Mouse (Mus musculus): ENCODE results near the gene Map4k2. TPM values are rescaled to one million over a fixed set of nuclear protein-coding genes. Genes with fewer than 3 reads are reported as not detected.
A peak's percentile ranks its signal among the peaks of the same experiment; 100 is the strongest.
"Not testable (repeated sequence)": the region's sequence is repeated elsewhere in the genome, so short reads cannot be mapped to it uniquely, and the experiment has no call there.

The Map4k2 gene
- total RNA-seq, 1 experiment from 2014 or later, result 791 TPM

GRCm38 (mm10) chr19:6311783-6312182, 29.2 kb upstream of the Map4k2 start:
- ATAC-seq (ENCODE audit: extremely low read depth, insufficient number of reproducible peaks, low FRiP score, poor library complexity, severe bottlenecking), result not testable (repeated sequence)

GRCm38 (mm10) chr19:6313796-6314195, 27.1 kb upstream of the Map4k2 start:
- no peak for ATAC-seq (ENCODE audit: extremely low read depth, insufficient number of reproducible peaks, low FRiP score, poor library complexity, severe bottlenecking)

- ATAC-seq (ENCODE audit: extremely low read depth, insufficient number of reproducible peaks, low FRiP score, poor library complexity, severe bottlenecking), result no peak
These were observed 26.4 kb upstream of the Map4k2 start for GRCm38 (mm10) chr19:6314513-6314912.

- ATAC-seq (ENCODE audit: extremely low read depth, insufficient number of reproducible peaks, low FRiP score, poor library complexity, severe bottlenecking), result no peak
These were observed 25.4 kb upstream of the Map4k2 start for GRCm38 (mm10) chr19:6315573-6315972.

- ATAC-seq (ENCODE audit: extremely low read depth, insufficient number of reproducible peaks, low FRiP score, poor library complexity, severe bottlenecking), result no peak
These were observed 22.8 kb upstream of the Map4k2 start for GRCm38 (mm10) chr19:6318145-6318544.

- no peak; the same call in 1 of the 2 replicates for ATAC-seq (ENCODE audit: extremely low read depth, insufficient number of reproducible peaks, low FRiP score, poor library complexity, severe bottlenecking)
These were observed 19.6 kb upstream of the Map4k2 start for GRCm38 (mm10) chr19:6321358-6321757.

GRCm38 (mm10) chr19:6321786-6322621, 18.9 kb upstream of the Map4k2 start:
- no peak for ATAC-seq (ENCODE audit: extremely low read depth, insufficient number of reproducible peaks, low FRiP score, poor library complexity, severe bottlenecking)

GRCm38 (mm10) chr19:6324751-6325150, 16.2 kb upstream of the Map4k2 start:
- no peak for ATAC-seq (ENCODE audit: extremely low read depth, insufficient number of reproducible peaks, low FRiP score, poor library complexity, severe bottlenecking)

- ATAC-seq (ENCODE audit: extremely low read depth, insufficient number of reproducible peaks, low FRiP score, poor library complexity, severe bottlenecking), result no peak
These were observed 9.8 kb upstream of the Map4k2 start for GRCm38 (mm10) chr19:6331178-6331577.

GRCm38 (mm10) chr19:6331719-6332516, 9.0 kb upstream of the Map4k2 start:
- peak; percentile 71 for ATAC-seq (ENCODE audit: extremely low read depth, insufficient number of reproducible peaks, low FRiP score, poor library complexity, severe bottlenecking)

- no peak for ATAC-seq (ENCODE audit: extremely low read depth, insufficient number of reproducible peaks, low FRiP score, poor library complexity, severe bottlenecking)
These were observed 7.0 kb upstream of the Map4k2 start for GRCm38 (mm10) chr19:6333761-6334595.

- ATAC-seq (ENCODE audit: extremely low read depth, insufficient number of reproducible peaks, low FRiP score, poor library complexity, severe bottlenecking), result peak; percentile 87
These were observed 6.1 kb upstream of the Map4k2 start, which contains the start of gene Men1 for GRCm38 (mm10) chr19:6334673-6335457. Gene Men1 (plus strand): TSS chr19:6334979.

- no peak for ATAC-seq (ENCODE audit: extremely low read depth, insufficient number of reproducible peaks, low FRiP score, poor library complexity, severe bottlenecking)
These were observed 5.5 kb upstream of the Map4k2 start for GRCm38 (mm10) chr19:6335458-6335827.

- no peak for ATAC-seq (ENCODE audit: extremely low read depth, insufficient number of reproducible peaks, low FRiP score, poor library complexity, severe bottlenecking)
These were observed 4.0 kb upstream of the Map4k2 start for GRCm38 (mm10) chr19:6336920-6337319.

- no peak for ATAC-seq (ENCODE audit: extremely low read depth, insufficient number of reproducible peaks, low FRiP score, poor library complexity, severe bottlenecking)
These were observed 2.8 kb upstream of the Map4k2 start for GRCm38 (mm10) chr19:6338171-6338570.

GRCm38 (mm10) chr19:6338716-6339115, 2.2 kb upstream of the Map4k2 start:
- no peak for ATAC-seq (ENCODE audit: extremely low read depth, insufficient number of reproducible peaks, low FRiP score, poor library complexity, severe bottlenecking)

GRCm38 (mm10) chr19:6339191-6339590, 1.7 kb upstream of the Map4k2 start:
- no peak for ATAC-seq (ENCODE audit: extremely low read depth, insufficient number of reproducible peaks, low FRiP score, poor library complexity, severe bottlenecking)

GRCm38 (mm10) chr19:6339890-6340504, 938 bp upstream of the Map4k2 start:
- peak; percentile 73 for ATAC-seq (ENCODE audit: extremely low read depth, insufficient number of reproducible peaks, low FRiP score, poor library complexity, severe bottlenecking)

Measured in neutrophil, adult 5-6 weeks (primary cell).